8 mouse cellular contexts compared by ENCODE assay signal in genomic region chr10:70095031-70095470, GRCm38 (mm10). TPM values are rescaled to one million over a fixed set of nuclear protein-coding genes. Genes with fewer than 3 reads are reported as not detected.
DNase-seq lines count a peak whose midpoint lies in the region; ATAC-seq and TF ChIP-seq lines count a peak whose summit lies in the region.

No protein-coding gene starts in this region.

- H3K27me3 ChIP-seq in intestine, postnatal 0 days (replicated peaks; ENCODE audit: control insufficient read depth, insufficient read depth, low read length), result no peaks in the 10 kb centered on the region
- no peaks in the 10 kb centered on the region for H3K27me3 ChIP-seq in neural tube, embryonic 13.5 days

- 0% methylated on average over 14 of the region's 14 CpGs for WGBS in intestine, postnatal 0 days
- under 1% methylated on average over 14 of the region's 14 CpGs for WGBS in neural tube, embryonic 13.5 days

- no peaks in the 10 kb centered on the region for H3K36me3 ChIP-seq in intestine, postnatal 0 days (ENCODE audit: control insufficient read depth, insufficient read depth)
- H3K36me3 ChIP-seq in neural tube, embryonic 13.5 days, result no peaks in the 10 kb centered on the region

- H3K9me3 ChIP-seq in intestine, postnatal 0 days (ENCODE audit: control insufficient read depth), result no peaks in the 10 kb centered on the region
- no peaks in the 10 kb centered on the region for H3K9me3 ChIP-seq in neural tube, embryonic 13.5 days

- H3K9ac ChIP-seq in intestine, postnatal 0 days (ENCODE audit: low read depth, low read length), result peak overlapping the region; percentile 35; the same call in 1 of the 2 replicates
- H3K9ac ChIP-seq in neural tube, embryonic 13.5 days, result peak overlapping the region; percentile 51; the same call in 1 of the 2 replicates

- H3K4me1 ChIP-seq in intestine, postnatal 0 days (replicated peaks; ENCODE audit: control insufficient read depth, insufficient read depth, low read length), result 0 out of 2 replicates have a peak, but pooled peaks cover 5% of the 10 kb centered on the region
- H3K4me1 ChIP-seq in neural tube, embryonic 13.5 days (replicated peaks), result peaks cover 46% of the 10 kb centered on the region

- H3K4me3 ChIP-seq in intestine, postnatal 0 days (ENCODE audit: low read depth, low read length), result peak overlapping the region; percentile 91
- peak overlapping the region; percentile 44 for H3K4me3 ChIP-seq in neural tube, embryonic 13.5 days

- TF ChIP-seq CTCF in intestine, postnatal 0 days (IDR thresholded peaks at IDR 0.05; ENCODE audit: low read depth), result no peak

- DNase-seq in 3134 (ENCODE audit: extremely low read depth, insufficient read length, low spot score), result peak; percentile 65
- peak; percentile 58 for DNase-seq in MN1 (ENCODE audit: low spot score)
- DNase-seq in embryo, embryonic 9.5 days (ENCODE audit: extremely low spot score), result peak; percentile 75
- peak; percentile 97 for DNase-seq in heart, adult 11 months
- peak; percentile 60 to 63 for DNase-seq in lung, adult 18-20 months
- peak; percentile 78 for DNase-seq in thymus, postnatal 25 days

- ATAC-seq in intestine, postnatal 0 days, result no peak
- ATAC-seq in neural tube, embryonic 13.5 days (ENCODE audit: low read depth), result no peak

- peak overlapping the region; percentile 92 for H3K27ac ChIP-seq in intestine, postnatal 0 days (ENCODE audit: low read depth, low read length)
- peak overlapping the region; percentile 39; the same call in 1 of the 2 replicates for H3K27ac ChIP-seq in neural tube, embryonic 13.5 days (replicated peaks)

- H3K4me2 ChIP-seq in intestine, postnatal 0 days (replicated peaks; ENCODE audit: low read depth), result peak overlapping the region; percentile 93
- peak overlapping the region; percentile 85 for H3K4me2 ChIP-seq in neural tube, embryonic 13.5 days

RNA-seq across cellular contexts. Expression of gene Ccdc6, which starts 1.9 kb away (rescaled TPM):
- 8.7 and 10.0 TPM in 2 replicates for polyA plus RNA-seq in intestine, postnatal 0 days (2015; fragmentation: Nextera tagmentation; extraction: Ambion mirVana)
- polyA plus RNA-seq in neural tube, embryonic 13.5 days (2015; fragmentation: Nextera tagmentation; extraction: Ambion mirVana), result 20.6 and 22.3 TPM in 2 replicates
